Mouse (Mus musculus) cerebellum, adult 2 months (tissue): ENCODE measurements around the gene Dffa. TPM values are rescaled to one million over a fixed set of nuclear protein-coding genes. Genes with fewer than 3 reads are reported as not detected.
A peak's percentile ranks its signal among the peaks of the same experiment; 100 is the strongest.

Experiments used
- DNase-seq, 2 experiments: peaks; one replicate each; pipeline ENCODE4 v3.0.0; 2021
- H3K27ac ChIP-seq: fragments of 200-500 bp; 2 replicates; pipeline ENCODE4 v1.5.1; 2012; ENCODE audit warnings: low read length, control low read depth, inconsistent platforms; ENCODE audit not compliant: insufficient read depth
- H3K27me3 ChIP-seq: fragments of 200-500 bp; 2 replicates; pipeline ENCODE4 v1.6.1; 2012; ENCODE audit warnings: inconsistent platforms, mild to moderate bottlenecking, low read length, moderate library complexity; ENCODE audit not compliant: control insufficient read depth, insufficient read depth
- H3K4me1 ChIP-seq: fragments of 200-500 bp; 2 replicates; pipeline ENCODE4 v1.6.1; 2011; ENCODE audit warnings: low read length; ENCODE audit not compliant: control insufficient read depth, insufficient read depth
- H3K4me3 ChIP-seq: fragments of 200-500 bp; replicated peaks from 2 replicates; pipeline ENCODE3; 2011; ENCODE audit warnings: mild to moderate bottlenecking, low read depth, low read length, control low read depth; ENCODE audit not compliant: insufficient read depth
- CTCF ChIP-seq: fragments of 200-500 bp; IDR thresholded peaks from 2 replicates; pipeline ENCODE4 v1.5.1; 2011; ENCODE audit warnings: low read depth, mild to moderate bottlenecking, control low read depth, low read length, moderate library complexity, borderline replicate concordance; ENCODE audit not compliant: insufficient read depth
- POLR2A ChIP-seq: fragments of 200-500 bp; IDR thresholded peaks from 2 replicates; pipeline ENCODE4 v1.6.1; 2011; ENCODE audit warnings: low read length, control low read depth, borderline replicate concordance; ENCODE audit not compliant: insufficient read depth
- WGBS: fragments of 180-500 bp; shearing (Covaris S2); methylation state at CpG from one replicate; pipeline ENCODE4 v1.1.7; 2018; 5-methylcytosine and 5-hydroxymethylcytosine counted together
- polyA plus RNA-seq: library from polyadenylated mRNA; depleted of rRNA; stranded (reverse); fragments of >200 nt; gene quantifications from 2 replicates; pipeline ENCODE4 v1.2.3, GENCODE M21; 2012

The Dffa gene
- polyA plus RNA-seq, 1 experiment: 72.7 TPM

DNA sequence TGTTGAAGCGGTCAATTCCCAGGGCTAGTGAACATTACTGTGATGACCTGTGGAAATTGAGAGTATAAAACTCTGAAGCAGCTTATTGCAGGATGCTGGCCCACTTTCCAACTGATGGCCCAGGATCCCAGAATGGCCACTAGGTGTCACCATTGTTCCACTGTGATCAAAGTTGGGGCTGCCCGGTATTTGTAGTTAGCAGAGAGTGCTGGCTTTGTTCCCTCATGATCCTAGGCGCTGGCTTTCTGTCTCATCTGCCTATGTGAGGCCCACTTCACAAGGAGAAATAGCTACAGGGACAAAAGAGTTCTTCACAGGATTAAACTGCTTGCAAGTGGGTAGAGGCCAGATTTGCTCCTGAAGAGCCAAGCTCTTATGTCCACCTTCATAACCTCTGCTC is 40.5 kb downstream of the Dffa start:
- H3K4me1 ChIP-seq: no peaks in the 10 kb centered on the region
- TF ChIP-seq CTCF (peak; percentile 93), POLR2A (no peak)
- no peak overlapping the region for H3K27ac ChIP-seq
- 8% methylated on average over 3 of the region's 3 CpGs for WGBS
- DNase-seq: peak; percentile 77 to 82
- H3K27me3 ChIP-seq: no peaks in the 10 kb centered on the region
- no peak overlapping the region for H3K4me3 ChIP-seq

DNA sequence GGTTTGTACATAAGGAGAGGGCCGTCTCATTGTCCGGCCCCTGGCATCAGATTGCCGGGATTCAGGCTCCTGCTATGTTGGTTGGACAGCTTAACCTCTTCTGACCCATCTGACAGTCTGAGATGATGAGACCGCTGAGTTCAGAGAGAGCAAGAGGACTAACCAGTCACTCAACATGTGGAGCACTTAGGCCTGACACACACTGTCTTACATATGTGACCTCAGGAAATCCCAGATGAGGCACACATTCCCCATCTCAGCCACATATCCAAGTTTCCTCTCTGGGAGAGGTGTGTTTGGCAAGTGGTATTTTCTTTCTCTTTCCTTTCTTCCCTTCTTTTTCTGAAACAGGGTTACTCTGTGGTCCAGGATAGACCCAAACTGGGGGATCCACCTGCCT is 41.2 kb downstream of the Dffa start:
- H3K27me3 ChIP-seq: no peaks in the 10 kb centered on the region
- H3K4me3 ChIP-seq: no peak overlapping the region
- DNase-seq: no peak
- TF ChIP-seq CTCF (no peak), POLR2A (no peak)
- no peaks in the 10 kb centered on the region for H3K4me1 ChIP-seq
- H3K27ac ChIP-seq: no peak overlapping the region
- 90% methylated on average over 4 of the region's 4 CpGs for WGBS

GRCm38 (mm10) chr4:149147528-149147927 is 43.6 kb downstream of the Dffa start:
- Histone ChIP-seq H3K27me3 (no peaks in the 10 kb centered on the region), H3K4me3 (no peak overlapping the region), H3K27ac (no peak overlapping the region), H3K4me1 (no peaks in the 10 kb centered on the region)
- TF ChIP-seq POLR2A: no peak
- no peak for TF ChIP-seq CTCF
- WGBS: 96% methylated on average over 7 of the region's 7 CpGs
- DNase-seq: no peak

GRCm38 (mm10) chr4:149148084-149148483 is 44.1 kb downstream of the Dffa start:
- no peak for DNase-seq
- H3K4me1 ChIP-seq: no peaks in the 10 kb centered on the region
- WGBS: 75% methylated on average over 4 of the region's 4 CpGs
- TF ChIP-seq CTCF: no peak
- no peak for TF ChIP-seq POLR2A
- H3K27me3 ChIP-seq: no peaks in the 10 kb centered on the region
- no peak overlapping the region for H3K27ac ChIP-seq
- no peak overlapping the region for H3K4me3 ChIP-seq

GRCm38 (mm10) chr4:149149196-149149595 is 45.2 kb downstream of the Dffa start:
- Histone ChIP-seq H3K4me3 (no peak overlapping the region), H3K4me1 (no peaks in the 10 kb centered on the region), H3K27me3 (no peaks in the 10 kb centered on the region), H3K27ac (no peak overlapping the region)
- 82% methylated on average over 9 of the region's 9 CpGs for WGBS
- TF ChIP-seq POLR2A (no peak), CTCF (no peak)
- DNase-seq: no peak

DNA sequence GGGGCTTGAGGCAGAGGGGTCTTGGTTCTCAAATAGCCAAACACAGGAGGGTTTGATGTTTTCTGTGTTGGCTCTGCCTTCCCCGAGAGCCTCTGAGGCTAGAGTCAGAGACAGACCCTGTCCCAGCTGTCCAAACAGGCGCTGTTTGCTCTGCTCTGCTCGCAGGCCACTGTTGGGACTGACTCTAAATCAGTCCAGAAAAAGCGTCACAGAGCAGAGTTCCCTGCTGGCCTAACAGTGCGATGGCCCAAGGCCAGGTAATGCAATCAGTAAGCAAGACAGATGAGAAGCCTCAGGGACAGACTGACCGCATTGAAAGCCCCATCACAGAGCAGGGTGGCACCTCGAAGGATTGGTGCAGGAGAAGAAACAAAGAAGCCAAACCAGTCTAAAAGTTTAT is 45.7 kb downstream of the Dffa start:
- TF ChIP-seq CTCF (no peak), POLR2A (no peak)
- WGBS: 60% methylated on average over 7 of the region's 7 CpGs

DNA sequence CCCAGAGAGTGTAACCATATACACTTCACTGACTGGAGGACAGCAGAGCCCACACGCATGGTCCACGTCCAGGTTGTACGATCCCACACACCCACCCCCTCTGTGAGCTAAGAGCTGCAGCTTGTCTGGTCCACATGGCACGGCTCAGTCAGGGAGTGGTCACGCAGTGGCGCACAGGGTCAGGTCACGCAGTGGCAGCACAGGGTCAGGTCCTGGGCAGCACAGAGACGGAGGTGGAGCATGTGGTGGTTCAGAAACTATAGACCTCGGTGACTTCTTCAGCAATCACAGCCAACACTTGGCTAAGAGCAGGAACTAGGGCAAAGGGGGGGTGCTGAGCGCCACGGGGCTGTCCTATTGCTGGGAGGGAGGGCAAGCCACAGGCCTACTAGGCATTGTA is 46.3 kb downstream of the Dffa start:
- whole genome bisulfite sequencing: 73% methylated on average over 11 of the region's 11 CpGs
- TF ChIP-seq POLR2A (no peak), CTCF (no peak)
- no peak overlapping the region for H3K4me3 ChIP-seq
- no peaks in the 10 kb centered on the region for H3K4me1 ChIP-seq
- DNase-seq: no peak
- no peak overlapping the region for H3K27ac ChIP-seq
- no peaks in the 10 kb centered on the region for H3K27me3 ChIP-seq

More for the DNA sequence above, 45.7 kb downstream of the Dffa start:
- no peaks in the 10 kb centered on the region for H3K27me3 ChIP-seq
- H3K4me3 ChIP-seq: no peak overlapping the region
- H3K4me1 ChIP-seq: no peaks in the 10 kb centered on the region
- DNase-seq: no peak
- no peak overlapping the region for H3K27ac ChIP-seq

GRCm38 (mm10) chr4:149150721-149151120 is 46.8 kb downstream of the Dffa start:
- Histone ChIP-seq H3K4me3 (no peak overlapping the region), H3K27me3 (no peaks in the 10 kb centered on the region), H3K4me1 (no peaks in the 10 kb centered on the region), H3K27ac (no peak overlapping the region)
- no peak for DNase-seq
- WGBS: 91% methylated on average over 11 of the region's 11 CpGs
- TF ChIP-seq POLR2A: no peak
- no peak for TF ChIP-seq CTCF

DNA sequence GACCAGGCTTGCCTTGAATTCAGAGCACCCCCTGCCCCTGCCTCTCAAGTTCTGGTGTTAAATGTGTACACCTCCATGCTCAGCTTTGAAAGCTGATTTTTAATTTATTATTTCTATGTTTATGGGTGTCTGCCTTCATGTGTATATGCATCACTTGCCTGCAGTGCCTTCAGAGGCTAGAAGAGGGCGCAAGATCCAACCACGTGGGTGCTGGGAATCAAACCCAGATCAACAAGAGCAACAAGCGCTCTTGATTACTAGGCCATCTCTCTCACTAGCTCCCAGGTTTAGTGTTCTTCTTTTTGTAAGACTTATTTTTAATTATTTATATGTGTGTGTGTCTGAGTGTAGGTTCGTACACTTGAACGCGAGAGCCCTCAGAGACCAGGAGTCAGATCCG is 50.9 kb downstream of the Dffa start:
- TF ChIP-seq CTCF (no peak), POLR2A (no peak)
- no peaks in the 10 kb centered on the region for H3K27me3 ChIP-seq
- no peak overlapping the region for H3K27ac ChIP-seq
- WGBS: 97% methylated on average over 7 of the region's 7 CpGs
- H3K4me3 ChIP-seq: no peak overlapping the region
- no peak for DNase-seq
- no peaks in the 10 kb centered on the region for H3K4me1 ChIP-seq
